Comparison of ENCODE assay signal across 21 mouse cellular contexts in genomic region chr4:43674974-43675373, GRCm38 (mm10). TPM values are rescaled to one million over a fixed set of nuclear protein-coding genes. Genes with fewer than 3 reads are reported as not detected.
"Had no signal": no experiment of that assay in that cellular context is flagged by ENCODE, and none has a peak within 500 bp of the region (broad histone marks: within the 10 kb centered on the region; RNA-seq: fewer than 3 reads in every experiment).

No protein-coding gene starts in this region.

- H3K9me3 ChIP-seq: lung, embryonic 15.5 days; megakaryocyte, embryonic 14.5 days; midbrain, embryonic 13.5 days; midbrain, embryonic 15.5 days; neural tube, embryonic 12.5 days; stomach, embryonic 15.5 days had no signal

- H3K27ac ChIP-seq: lung, embryonic 15.5 days; macrophage; midbrain, embryonic 13.5 days; midbrain, embryonic 15.5 days; neural tube, embryonic 12.5 days; stomach, embryonic 15.5 days; stomach, postnatal 0 days had no signal

- H3K9ac ChIP-seq: liver, postnatal 0 days; lung, embryonic 15.5 days; midbrain, embryonic 13.5 days; midbrain, embryonic 15.5 days; neural tube, embryonic 12.5 days; stomach, embryonic 15.5 days had no signal

- ATAC-seq: liver, postnatal 0 days; lung, postnatal 0 days; midbrain, embryonic 13.5 days; midbrain, embryonic 15.5 days had no signal

- H3K27me3 ChIP-seq: lung, embryonic 15.5 days; midbrain, embryonic 13.5 days; midbrain, embryonic 15.5 days; neural tube, embryonic 12.5 days; stomach, embryonic 15.5 days had no signal

- H3K4me3 ChIP-seq: lung, embryonic 15.5 days; megakaryocyte, embryonic 14.5 days; midbrain, embryonic 13.5 days; midbrain, embryonic 15.5 days; neural tube, embryonic 12.5 days; stomach, embryonic 15.5 days had no signal

- H3K4me2 ChIP-seq: lung, embryonic 15.5 days; midbrain, embryonic 11.5 days; midbrain, embryonic 13.5 days; midbrain, embryonic 15.5 days; neural tube, embryonic 12.5 days; stomach, embryonic 15.5 days had no signal

- DNase-seq: liver, postnatal 0 days; lung, adult 2 months; lung, postnatal 14 days; lung, postnatal 36 days; right cerebral cortex, postnatal 14 days; thymus, adult 2 months; thymus, postnatal 36 days had no signal

RNA-seq across cellular contexts. Expression of gene Fam221b, which starts 6.0 kb away (rescaled TPM):
- polyA plus RNA-seq: spleen, adult 2 months had no signal

RNA-seq across cellular contexts. Expression of gene Spag8, which starts 21.6 kb away (rescaled TPM):
- polyA plus RNA-seq: liver, postnatal 0 days; macrophage had no signal

RNA-seq across cellular contexts. Expression of gene Olfr70, which starts 25.6 kb away (rescaled TPM):
- polyA plus RNA-seq: liver, postnatal 0 days; lung, adult 2 months; lung, embryonic 15.5 days; lung, postnatal 0 days; macrophage; midbrain, embryonic 11.5 days; midbrain, embryonic 13.5 days; midbrain, embryonic 15.5 days; midbrain, postnatal 0 days; neural tube, embryonic 12.5 days; neural tube, embryonic 14.5 days; spleen, adult 2 months; stomach, embryonic 15.5 days; stomach, postnatal 0 days; testis, adult 2 months; thymus, adult 2 months had no signal
